Mouse (Mus musculus): ENCODE results near the gene Coro2a.
A peak's percentile ranks its signal among the peaks of the same experiment; 100 is the strongest.

Gene Coro2a

DNA sequence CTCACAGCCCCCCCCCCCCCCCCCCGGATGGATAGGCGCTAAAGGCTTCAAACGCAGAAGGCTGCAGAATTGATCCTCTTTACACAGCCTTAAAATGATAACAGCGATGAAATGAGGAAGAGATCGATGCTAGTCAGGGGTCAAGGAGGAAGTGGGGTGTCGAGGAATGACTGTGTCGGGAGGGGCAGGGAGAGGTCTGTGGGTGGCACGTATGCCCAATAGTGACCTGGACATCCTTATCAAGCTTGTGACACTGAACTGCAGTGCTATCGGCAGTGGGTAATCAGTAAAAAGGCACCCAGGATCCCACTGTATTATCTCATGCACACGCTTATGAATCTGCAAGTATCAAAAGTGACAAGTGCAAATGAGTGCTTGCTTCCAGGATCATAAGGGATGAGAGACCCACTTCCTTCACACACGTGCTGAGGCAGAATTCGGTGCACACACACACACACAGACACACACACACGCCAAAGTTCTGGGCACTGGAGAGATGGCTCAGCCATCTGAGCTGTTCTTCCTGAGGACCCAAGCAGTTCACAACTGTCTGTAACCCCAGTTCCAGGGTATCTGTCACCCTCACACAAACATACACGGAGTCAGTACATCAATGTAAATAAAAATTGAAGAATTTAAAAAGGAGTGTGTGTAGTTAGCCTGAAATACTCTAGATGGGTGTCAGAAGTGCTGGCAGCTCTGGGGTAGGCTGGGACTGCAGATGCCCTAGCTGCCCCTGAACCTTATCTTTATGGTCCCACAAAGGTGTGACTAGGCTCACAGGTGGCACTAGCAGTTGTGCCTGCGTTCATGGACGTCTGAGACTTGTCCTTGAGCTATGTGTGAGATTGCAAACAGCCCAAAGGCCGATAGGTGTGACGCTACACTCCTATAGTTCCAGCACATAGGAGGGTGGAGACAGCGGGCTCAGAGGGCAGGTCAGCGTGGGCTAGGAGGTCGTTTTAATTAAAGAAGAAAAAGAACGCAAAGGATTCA, 43.0 kb downstream of the Coro2a start:
- no peak for DNase-seq (ENCODE audit: low read depth, low spot score)

DNA sequence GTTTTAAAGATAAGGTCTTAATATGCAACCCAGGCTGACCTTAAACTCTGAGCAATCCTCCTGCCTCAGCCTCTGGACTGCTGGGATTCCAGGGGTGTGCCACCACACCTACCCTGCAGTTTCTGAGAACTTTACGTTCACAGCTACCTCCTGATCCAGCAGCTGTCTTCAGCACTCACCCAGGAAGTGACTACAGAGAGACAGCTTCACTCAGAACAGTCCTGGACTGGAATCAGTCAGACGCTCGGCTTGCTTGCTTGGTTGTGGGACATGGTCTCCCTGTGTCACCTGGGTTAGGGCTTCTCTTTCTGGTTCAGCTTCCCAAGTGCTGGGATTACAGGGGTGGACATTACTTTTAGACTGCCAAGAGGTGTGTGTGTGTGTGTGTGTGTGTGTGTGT, 45.1 kb downstream of the Coro2a start:
- no peak for DNase-seq (ENCODE audit: low read depth, low spot score)

DNA sequence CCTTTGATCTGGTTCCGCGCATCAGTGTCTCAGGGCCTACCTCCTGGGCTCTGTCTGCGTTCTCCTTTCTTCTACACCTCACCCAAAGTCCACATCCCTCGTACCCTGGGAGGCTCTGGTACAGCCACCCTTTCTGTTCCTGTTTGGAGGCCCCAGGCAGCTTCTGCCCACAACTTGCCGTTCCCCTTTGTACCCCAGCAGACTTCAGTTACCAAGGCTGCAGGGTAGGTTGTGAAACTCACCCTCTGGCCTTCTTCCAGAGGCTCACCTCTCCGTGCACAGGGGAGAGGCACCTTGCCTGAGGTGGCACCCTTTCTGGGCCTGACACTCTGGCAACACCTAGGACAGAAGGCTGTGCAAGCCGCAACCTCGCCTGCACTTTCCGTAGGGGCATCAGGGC, 46.2 kb downstream of the Coro2a start:
- DNase-seq (ENCODE audit: low read depth, low spot score): no peak

DNA sequence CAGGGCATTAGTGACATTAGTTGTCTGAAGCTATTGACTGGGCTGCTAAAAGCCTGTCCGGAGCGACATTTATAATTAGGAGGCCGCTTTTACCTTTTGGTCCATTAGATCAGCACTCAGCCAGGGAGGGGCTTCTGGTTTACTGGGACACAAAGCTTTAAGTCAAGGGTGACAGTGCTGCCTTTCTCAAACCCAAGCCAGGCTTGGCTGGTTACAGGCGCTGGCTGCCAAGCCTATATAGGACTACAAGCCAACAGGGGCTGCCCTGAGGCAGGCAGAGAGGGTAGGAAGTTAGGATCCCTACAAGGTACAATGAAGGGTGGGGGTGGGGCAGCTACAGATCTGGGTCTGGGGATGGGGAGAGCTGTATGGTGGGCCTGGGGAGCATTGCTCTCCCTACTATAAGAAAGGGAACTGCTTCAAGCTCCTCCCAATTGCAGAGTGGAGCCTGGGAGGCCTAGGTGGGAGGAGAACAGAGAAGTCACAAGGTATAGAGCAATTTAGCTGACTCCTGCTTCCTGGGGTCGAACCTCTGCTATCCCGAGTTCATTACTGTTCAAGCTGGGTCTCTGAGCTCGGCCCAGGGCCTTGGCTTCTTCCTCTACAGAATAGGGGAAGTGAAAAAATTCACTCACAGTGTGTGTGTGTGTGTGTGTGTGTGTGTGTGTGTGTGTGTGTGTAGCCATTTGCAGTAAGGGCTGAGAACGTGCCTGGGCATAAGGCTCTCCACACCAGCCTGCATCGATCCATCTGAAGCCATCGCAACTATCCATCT, 47.5 kb downstream of the Coro2a start:
- DNase-seq (ENCODE audit: low read depth, low spot score): no peak

DNA sequence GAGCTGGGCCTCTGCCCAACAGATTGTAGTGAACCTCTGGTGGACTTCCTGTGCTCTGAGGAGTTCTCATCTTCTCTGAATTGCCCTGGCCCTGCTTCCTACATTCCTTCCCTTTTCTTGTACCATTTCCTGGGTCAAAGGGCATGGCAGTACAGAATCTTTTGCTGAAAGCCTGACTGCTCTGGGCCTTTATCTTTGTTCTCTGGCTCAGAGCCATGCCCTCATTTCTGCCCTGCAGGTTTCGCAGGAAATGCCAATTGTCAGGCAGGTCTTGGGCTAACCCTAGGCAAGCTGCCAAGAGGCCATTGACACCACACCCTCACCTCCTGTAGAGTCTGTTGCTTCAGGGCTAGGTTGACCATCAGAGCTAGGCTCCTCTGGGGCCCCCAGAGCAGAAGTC, 48.1 kb downstream of the Coro2a start:
- no peak for DNase-seq (ENCODE audit: low read depth, low spot score)

DNA sequence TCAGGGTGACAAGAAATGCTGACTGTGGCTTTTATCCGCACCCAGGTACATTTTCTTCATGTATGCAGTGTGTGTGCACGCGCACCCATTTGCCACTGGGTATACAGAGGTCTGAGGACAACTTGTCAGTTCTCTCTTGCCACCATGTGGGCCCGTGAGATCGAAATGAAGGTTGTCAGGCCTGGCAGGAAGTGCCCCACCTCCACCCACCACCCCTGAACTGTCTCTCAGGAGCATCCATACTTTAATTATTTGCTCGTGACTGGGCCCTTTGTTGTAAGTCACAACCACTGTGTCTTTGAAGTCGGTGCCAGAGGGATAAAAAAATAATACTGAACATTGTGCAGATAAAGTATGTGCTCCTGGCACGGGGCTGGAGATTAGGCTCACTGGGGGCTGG, 51.6 kb downstream of the Coro2a start:
- DNase-seq (ENCODE audit: low read depth, low spot score): no peak

DNA sequence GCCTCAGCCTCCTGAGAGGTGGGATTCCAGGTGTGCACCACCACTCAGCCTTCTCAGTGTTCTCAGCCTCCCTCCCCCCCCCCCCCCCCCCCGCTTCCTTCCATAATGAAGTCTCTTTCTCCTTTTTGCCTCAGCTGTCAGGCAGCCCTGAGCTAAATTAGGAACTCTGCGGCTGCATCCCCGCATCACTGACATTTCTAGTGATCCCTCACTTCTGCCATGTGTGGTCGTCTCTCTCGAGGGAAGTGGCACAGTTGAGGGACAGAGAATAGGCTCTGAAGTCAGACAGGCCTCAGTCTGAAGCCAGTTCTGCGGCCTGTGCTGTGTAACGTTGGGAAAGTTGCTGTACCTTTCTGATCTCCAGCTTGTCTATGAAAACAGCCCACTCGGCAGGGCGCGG, 52.0 kb downstream of the Coro2a start:
- DNase-seq (ENCODE audit: low read depth, low spot score): no peak

DNA sequence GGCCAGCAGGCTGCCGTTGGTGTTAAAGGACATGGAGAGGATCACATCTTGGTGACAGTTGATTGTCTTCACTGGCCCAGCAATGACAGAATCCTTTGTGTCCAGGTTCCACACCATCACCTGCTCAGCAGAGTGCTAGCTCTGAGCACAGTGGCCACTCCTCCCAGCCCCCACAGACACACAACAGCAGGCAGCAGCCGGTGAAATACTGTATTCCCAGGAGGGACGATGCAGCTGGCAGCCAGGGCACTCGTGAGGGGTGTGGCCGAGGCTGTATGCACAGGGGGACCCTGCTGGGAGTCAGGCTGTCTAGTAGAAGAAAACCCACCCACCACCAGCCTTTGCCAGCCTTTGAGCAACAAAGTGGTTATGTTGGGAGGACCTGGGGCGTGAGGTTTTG, 55.3 kb downstream of the Coro2a start:
- DNase-seq (ENCODE audit: low read depth, low spot score): no peak

DNA sequence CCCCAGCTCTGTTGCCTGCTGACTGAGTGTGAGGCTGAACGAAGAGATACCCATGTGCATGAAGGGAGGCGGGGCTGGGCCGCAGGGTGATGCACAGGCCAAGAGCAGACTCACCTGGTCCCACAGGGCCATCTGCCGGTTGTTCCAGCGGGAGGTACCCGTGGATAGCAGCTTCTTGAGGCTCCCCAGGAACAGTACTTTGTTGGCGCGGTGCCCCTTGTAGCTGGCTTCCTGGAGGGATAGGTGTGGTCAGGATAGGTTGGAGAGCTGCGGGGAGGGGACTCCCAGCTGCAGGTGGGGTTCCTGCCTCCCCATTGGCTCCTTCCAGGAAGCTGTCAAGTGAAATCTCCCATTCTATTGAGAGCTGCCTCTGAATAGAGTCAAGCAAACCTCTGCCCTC, 56.5 kb downstream of the Coro2a start:
- DNase-seq (ENCODE audit: low read depth, low spot score): peak; percentile 23

DNA sequence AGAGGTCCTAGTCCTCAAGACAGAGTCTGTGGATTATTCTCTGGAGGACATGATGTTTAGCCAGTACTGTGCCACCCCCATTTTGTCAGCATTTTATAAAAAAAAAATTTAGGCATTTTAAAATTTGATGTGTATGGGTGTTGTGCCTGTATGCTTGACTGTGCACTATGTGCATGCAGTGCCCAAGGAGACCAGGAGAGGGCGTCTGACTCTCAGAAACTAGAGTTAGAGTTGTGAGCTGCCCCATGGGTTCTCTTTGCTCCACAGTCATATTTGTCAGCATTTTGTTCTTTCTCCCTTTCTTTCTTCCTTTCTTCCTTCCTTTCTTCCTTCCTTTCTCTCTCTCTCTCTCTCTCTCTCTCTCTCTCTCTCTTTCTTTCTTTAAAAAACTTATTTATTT, 57.7 kb downstream of the Coro2a start:
- DNase-seq (ENCODE audit: low read depth, low spot score): peak; percentile 66

DNA sequence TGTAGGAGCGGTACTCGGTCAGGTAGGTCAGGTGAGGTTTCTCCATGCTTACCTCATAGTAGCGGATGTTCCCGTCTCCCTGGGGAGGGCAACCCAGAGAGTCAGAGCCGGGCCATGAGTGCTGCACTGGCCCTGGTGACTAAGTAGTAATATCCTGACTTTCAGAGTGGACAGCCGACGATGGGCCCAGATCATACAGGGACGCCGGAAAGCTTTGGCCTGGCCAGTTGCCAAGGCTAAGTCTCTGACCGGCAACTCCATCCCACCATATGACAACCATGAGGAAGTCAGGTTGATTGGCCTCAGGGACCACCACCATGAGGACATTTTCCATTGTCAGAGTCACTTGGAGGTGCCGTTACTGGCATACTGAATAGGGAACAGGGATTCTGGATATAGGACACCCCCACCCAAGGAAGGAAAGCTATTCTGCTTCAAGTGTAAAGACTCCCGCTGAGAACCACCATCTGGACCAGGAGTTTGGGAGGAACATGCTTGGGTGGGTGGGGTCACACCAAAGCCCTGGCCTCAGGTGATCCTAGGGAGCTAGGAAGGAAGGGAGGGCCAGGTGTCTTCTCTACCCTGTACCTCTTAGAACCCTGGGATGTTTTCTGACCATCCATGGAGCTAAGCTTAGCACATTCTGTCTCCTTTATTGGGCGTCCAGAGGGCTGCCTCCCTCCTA, 58.5 kb downstream of the Coro2a start:
- no peak for DNase-seq (ENCODE audit: low read depth, low spot score)

DNA sequence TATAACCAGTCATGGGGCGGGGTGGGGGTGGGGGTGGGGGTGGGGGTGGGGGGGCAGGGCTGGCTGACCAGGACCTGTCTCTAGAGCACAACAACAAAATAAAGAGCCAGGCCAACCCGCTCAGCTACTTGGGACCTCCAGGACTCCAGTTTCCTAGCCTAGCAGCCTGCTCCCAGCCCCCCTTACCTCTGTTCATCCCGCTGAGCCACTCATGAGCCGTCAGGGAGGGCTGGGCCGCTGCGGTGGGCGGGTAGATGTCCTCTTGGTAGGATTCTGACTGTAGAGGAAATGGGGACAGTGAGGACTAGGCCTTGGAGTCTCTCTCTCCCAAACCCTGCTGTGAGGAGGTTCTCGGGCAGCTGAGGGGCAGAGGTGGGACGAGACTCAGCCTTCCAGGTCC, 60.3 kb downstream of the Coro2a start:
- no peak for DNase-seq (ENCODE audit: low read depth, low spot score)

DNA sequence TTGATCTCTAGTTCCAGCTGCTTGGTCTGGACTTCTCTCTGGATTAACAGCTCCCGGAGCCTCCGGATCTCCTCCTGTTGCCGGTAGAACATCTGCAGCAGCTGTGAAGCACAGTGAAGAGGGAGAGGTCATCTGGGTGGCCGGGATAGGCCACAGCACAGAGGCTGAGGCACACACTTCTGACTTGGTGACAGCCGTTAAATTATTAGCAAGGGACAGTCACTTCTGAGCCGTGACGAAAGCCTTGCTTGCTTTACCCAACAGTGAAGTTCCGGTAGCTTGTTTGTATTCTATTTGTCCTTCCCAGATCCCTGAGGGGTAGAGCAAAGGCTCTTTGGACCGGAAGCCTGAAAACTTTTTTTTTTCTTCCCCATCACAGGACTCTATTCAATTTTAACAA, 62.8 kb downstream of the Coro2a start:
- no peak for DNase-seq (ENCODE audit: low read depth, low spot score)

DNA sequence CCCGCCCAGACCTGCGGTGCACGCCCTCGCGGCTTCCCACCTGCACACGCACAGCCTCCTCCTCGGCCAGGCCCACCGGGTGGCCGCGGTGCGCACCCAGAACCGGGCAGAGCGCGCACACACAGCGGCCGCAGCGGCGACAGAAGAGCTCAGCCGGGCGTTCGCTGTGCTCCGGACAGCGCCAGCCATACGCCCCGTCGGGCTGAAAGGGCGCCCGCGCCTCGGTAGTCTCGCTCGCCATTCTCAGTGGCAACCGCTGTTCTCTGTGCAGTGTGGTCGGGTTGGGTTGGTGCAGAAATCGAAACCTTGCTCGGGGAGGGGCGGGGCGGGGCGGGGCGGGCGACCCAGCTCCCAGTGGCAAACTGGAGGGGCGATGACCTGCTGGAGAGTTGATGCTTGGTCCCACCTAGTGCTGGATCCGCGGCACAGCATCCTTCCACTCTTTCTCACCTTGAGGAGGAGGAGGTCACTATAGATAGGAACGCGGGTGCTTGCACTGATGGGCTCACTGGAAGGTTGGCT, 66.1 kb downstream of the Coro2a start, which contains the start of gene Trim14:
Gene Trim14 (minus strand): TSS at position 302 of the 522 bp plus-strand sequence.
- peak; percentile 92 for DNase-seq (ENCODE audit: low read depth, low spot score)

DNA sequence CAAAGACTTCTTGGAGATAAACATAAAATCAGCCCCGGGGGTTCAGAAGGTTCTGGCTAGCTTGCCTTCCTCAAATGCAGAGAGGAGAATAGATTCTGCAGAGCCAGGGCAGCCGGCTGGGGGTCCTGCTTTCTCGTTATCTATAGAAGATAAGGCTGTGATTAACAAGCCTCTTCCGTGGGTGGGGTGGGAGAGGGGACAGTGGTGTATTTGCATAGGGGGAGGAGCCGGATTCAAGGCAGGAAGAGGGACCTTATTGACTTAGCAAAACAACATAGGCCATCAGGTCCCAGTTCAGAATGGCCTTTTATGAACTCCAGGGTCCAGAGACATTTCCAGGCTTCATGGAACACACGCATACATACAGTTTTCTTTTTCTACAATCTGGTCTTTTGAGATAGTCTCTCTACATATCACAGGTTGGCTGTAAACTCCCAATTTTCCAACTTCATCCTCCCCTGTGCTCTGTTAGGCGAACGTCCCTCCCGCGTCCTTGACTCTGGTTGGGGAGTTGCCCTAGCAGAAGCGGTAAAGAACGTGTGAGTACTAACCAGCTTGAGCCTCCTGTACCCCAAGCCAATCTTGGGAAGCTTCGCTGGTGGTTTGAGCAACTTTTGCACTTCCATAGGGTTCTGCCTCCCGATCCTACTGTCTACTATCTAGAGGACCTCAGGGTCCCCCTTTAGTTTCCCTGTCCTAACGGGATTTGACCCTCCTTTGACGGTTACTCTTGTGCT, 66.7 kb downstream of the Coro2a start:
- peak; percentile 23 for DNase-seq (ENCODE audit: low read depth, low spot score)

DNA sequence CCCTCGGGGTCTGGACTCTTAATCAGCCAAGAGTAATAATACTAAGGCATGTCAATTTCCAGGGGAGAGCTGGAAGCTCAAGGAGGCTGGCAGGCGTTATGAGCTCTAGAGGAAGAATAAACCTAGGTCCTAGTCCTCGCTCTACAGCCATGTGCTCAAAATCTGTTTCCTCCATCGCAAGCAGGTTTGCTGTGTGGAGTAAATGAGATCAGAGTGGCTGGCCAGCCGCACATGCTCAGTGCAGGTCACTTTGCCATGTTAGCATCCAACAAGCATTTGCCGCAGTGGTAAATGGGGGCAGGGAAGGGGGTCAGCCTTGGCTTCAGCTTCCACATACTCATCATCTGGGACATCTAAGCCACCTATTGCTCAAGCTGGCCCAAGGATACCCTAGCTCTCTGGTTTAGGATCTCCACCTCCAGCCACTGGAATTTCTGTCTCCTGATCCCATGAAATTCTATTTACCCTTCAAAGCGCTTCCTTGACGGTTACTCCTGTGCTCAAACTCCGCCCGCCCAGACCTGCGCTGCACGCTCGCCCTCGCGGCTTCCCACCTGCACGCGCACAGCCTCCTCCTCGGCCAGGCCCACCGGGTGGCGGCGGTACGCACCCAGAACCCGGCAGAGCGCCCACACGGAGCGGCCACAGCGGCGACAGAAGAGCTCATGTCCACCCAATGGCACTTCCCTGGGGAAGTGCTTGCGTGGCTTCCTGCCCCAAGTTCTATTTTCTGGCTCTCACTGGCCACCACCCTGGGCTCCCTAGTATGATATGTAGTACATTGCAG, 67.9 kb downstream of the Coro2a start:
- DNase-seq (ENCODE audit: low read depth, low spot score): peak; percentile 18

DNA sequence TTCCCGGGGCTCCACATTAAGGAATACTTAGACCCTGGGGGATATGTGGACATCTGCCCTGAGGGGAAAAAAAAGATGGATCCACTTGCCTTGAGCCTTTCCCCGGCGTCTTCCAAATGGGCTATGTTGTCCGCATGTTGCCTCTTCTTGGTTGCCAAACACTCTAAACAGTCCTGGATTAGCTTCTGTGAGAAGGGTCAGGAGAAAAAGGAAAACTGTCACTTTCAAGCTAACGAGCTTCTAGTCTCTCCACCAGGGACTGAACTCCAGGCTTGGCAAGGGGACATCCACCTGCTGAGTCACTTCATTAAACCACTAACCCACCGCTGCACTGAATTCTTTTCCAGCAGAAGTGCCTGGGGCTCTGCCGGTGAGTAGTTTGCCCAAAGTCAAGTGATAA, 69.1 kb downstream of the Coro2a start:
- DNase-seq (ENCODE audit: low read depth, low spot score): no peak

DNA sequence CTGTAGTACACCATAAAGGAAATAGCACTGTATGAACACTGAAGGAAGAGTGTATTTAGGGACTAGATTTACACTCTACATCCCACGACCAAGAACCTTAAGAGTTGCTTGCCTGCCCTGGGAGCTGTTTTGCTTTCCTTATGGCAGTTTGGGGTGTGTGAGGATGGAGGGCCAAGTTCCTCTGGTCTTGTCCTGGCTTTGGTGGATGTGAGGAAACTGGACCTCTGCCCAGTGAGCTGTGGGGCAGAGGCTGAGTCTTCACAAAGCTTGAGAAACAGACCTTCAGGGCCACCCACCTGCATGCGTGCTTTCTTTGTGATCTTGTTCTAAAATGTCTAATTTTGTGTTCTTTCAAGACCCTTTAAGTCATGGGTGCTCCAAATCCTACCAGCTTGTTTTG, 69.5 kb downstream of the Coro2a start:
- DNase-seq (ENCODE audit: low read depth, low spot score): no peak

DNA sequence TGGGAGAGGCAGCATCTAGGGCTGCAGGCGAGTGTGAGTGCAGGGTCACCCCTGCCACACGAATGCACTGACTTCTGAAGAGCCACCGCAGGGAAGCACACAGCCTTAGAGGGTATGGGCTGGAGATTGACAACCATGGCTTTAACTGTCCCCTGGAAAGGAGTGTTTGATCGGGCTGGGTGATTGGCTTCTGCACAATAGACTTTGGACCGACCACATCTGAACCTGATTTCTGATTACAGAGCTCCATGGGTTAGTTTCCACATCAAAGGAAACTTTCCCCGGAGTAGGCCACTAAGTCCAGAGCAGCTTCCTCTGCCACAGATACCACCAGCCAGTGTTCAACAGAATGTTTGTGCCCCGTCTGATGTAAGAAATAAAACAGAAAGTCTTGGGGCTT, 72.3 kb downstream of the Coro2a start:
- no peak for DNase-seq (ENCODE audit: low read depth, low spot score)

DNA sequence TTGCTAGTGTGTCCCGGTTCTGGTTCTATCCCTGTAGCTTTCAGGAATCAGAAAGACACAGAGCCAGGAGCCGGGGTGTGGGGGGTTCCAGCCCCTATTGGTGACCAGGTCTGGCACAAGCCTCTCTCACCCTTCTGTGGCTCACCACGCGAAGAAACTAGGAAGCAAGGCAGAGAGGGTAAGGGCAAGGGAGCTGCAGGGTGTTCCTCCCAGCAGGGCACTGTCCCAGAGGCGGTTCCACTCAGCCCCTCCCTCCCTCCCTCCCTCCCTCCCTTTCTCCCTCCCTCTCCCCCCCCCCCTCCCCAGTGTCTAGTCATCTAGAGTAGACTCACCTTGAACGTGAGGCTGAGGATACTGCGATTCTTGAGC, 74.5 kb downstream of the Coro2a start:
- DNase-seq (ENCODE audit: low read depth, low spot score): peak; percentile 41

All from R1 (cell line).